Mouse (Mus musculus) CH12.LX (cell line): ENCODE results near the gene Gnb1.

ENCODE experiments used
- BHLHE40 ChIP-seq: IDR thresholded peaks from 2 replicates; pipeline ENCODE4 v1.6.1; 2011; ENCODE audit warnings: mild to moderate bottlenecking, low read depth, low read length, improper control_type of control experiment
- CTCF ChIP-seq, 2 experiments: IDR thresholded peaks in 1 of 2; conservative IDR thresholded peaks in 1 of 2; 2 replicates each; pipeline ENCODE4 v1.5.1; 2011 to 2012; ENCODE audit warnings: low read depth in 2 of 2, low read length in 2 of 2, improper control_type of control experiment in 1 of 2, inconsistent platforms in 1 of 2, mild to moderate bottlenecking in 1 of 2, moderate library complexity in 1 of 2
- E2F4 ChIP-seq: IDR thresholded peaks from 2 replicates; pipeline ENCODE4 v1.6.1; 2011; ENCODE audit warnings: low read depth, low read length, improper control_type of control experiment; ENCODE audit not compliant: insufficient replicate concordance
- EP300 ChIP-seq: IDR thresholded peaks from 2 replicates; pipeline ENCODE4 v1.6.1; 2011; ENCODE audit warnings: low read length, improper control_type of control experiment
- MEF2A ChIP-seq: IDR thresholded peaks from 2 replicates; pipeline ENCODE4 v1.6.1; 2014; ENCODE audit warnings: low read depth, mild to moderate bottlenecking, inconsistent platforms, low read length, improper control_type of control experiment, borderline replicate concordance
- POLR2A ChIP-seq: IDR thresholded peaks from 2 replicates; pipeline ENCODE4 v1.6.1; 2011; ENCODE audit warnings: low read depth, mild to moderate bottlenecking, improper control_type of control experiment, low read length
- TBP ChIP-seq: conservative IDR thresholded peaks from 2 replicates; pipeline ENCODE4 v1.6.1; 2011; ENCODE audit warnings: low read depth, low read length, improper control_type of control experiment
- TCF12 ChIP-seq: IDR thresholded peaks from 2 replicates; pipeline ENCODE4 v1.6.1; 2014; ENCODE audit warnings: low read depth, mild to moderate bottlenecking, inconsistent platforms, low read length, improper control_type of control experiment
- ZC3H11A ChIP-seq: IDR thresholded peaks from 2 replicates; pipeline ENCODE4 v1.6.1; 2012; ENCODE audit warnings: low read depth, mild to moderate bottlenecking, inconsistent platforms, low read length, improper control_type of control experiment

- TF ChIP-seq POLR2A (no peak), CTCF (conservative IDR thresholded peaks at IDR 0.05 in 1 of 2, IDR thresholded peaks at IDR 0.05 in 1 of 2; ENCODE audit: low read depth in 2 of 2, low read length in 2 of 2) (no peak), E2F4 (no peak), ZC3H11A (no peak), BHLHE40 (no peak), EP300 (no peak), TCF12 (no peak), TBP (no peak), MEF2A (no peak)
These were observed 39.6 kb upstream of the Gnb1 start for GRCm38 (mm10) chr4:155451597-155451996.
